Mouse (Mus musculus) liver, embryonic 16.5 days (tissue): ENCODE data around the gene Mdfic. TPM values are rescaled to one million over a fixed set of nuclear protein-coding genes. Genes with fewer than 3 reads are reported as not detected.
A peak's percentile ranks its signal among the peaks of the same experiment; 100 is the strongest.

Experiments
- ATAC-seq: fragments of 200-750 bp; cut with Nextera tagmentation; 2 replicates; pipeline ENCODE4 v1.8.0; 2017; ENCODE audit warnings: low read depth, mild to moderate bottlenecking, moderate number of reproducible peaks, moderate library complexity
- H3K27ac ChIP-seq: fragments of 300-500 bp; sonication (generic); 2 replicates; pipeline ENCODE4 v1.5.1; 2014; ENCODE audit warnings: mild to moderate bottlenecking, low read length
- H3K27me3 ChIP-seq: fragments of 300-500 bp; sonication (generic); 2 replicates; pipeline ENCODE4 v1.6.1; 2014; ENCODE audit warnings: low read depth, low read length, mixed read lengths; ENCODE audit not compliant: control insufficient read depth, insufficient read depth
- H3K36me3 ChIP-seq: fragments of 300-500 bp; sonication (generic); 2 replicates; pipeline ENCODE4 v1.6.1; 2014; ENCODE audit warnings: mild to moderate bottlenecking; ENCODE audit not compliant: control insufficient read depth, insufficient read depth
- H3K4me1 ChIP-seq: fragments of 300-500 bp; sonication (generic); 2 replicates; pipeline ENCODE4 v1.6.1; 2014; ENCODE audit warnings: low read depth, low read length, mixed read lengths; ENCODE audit not compliant: control insufficient read depth
- H3K4me2 ChIP-seq: fragments of 300-500 bp; sonication (generic); 2 replicates; pipeline ENCODE4 v1.6.1; 2014; ENCODE audit warnings: low read depth, low read length, mixed read lengths
- H3K4me3 ChIP-seq: fragments of 300-500 bp; sonication (generic); 2 replicates; pipeline ENCODE4 v1.5.1; 2014; ENCODE audit warnings: low read depth, mild to moderate bottlenecking, low read length
- H3K9ac ChIP-seq: fragments of 300-500 bp; sonication (generic); 2 replicates; pipeline ENCODE4 v1.6.1; 2014; ENCODE audit warnings: low read depth, low read length
- H3K9me3 ChIP-seq: fragments of 300-500 bp; sonication (generic); replicated peaks from 2 replicates; pipeline ENCODE4 v1.6.1; 2016; ENCODE audit warnings: low read length; ENCODE audit not compliant: control insufficient read depth
- whole genome bisulfite sequencing: fragments of 180-500 bp; shearing (Covaris S2); extraction: QIAGEN DNeasy Blood & Tissue Kit; methylation state at CpG from one replicate; pipeline ENCODE4 v1.1.7; 2014; ENCODE audit not compliant: insufficient replicate concordance; 5-methylcytosine and 5-hydroxymethylcytosine counted together
- polyA plus RNA-seq: library from polyadenylated mRNA; unstranded; fragments of >200 nt; fragmentation: Nextera tagmentation; extraction: Ambion mirVana; gene quantifications from 2 replicates; pipeline ENCODE4 v1.2.1, GENCODE M21; 2015

Mdfic gene
- polyA plus RNA-seq, 1 experiment from 2014 or later, result 0.89 TPM

DNA sequence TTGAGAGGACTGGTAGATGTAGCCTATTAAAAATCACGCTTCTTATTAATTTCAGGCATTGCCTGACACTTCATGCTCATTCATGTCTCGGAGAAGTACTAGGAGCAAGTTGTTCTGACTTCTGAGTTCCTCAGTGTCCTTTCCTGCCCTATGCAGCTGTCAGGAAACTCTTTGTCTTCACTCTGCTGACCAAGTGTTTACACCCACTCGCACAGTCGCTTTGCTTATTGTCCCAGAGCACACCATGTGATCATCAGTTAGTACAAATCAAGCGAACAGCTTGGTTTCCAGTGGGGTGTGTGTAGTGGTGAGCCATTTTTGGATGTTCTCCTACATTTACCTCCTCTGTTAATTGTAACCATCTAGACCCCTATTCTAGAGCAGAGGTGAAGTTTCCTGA, 25.4 kb downstream of the Mdfic start:
- Histone ChIP-seq H3K36me3 (no peaks in the 10 kb centered on the region), H3K9me3 (no peaks in the 10 kb centered on the region), H3K4me2 (no peak overlapping the region), H3K27ac (no peak overlapping the region), H3K27me3 (no peaks in the 10 kb centered on the region), H3K4me3 (no peak overlapping the region), H3K4me1 (no peaks in the 10 kb centered on the region), H3K9ac (no peak overlapping the region)
- ATAC-seq, result peak; percentile 65
- 56% methylated on average over 5 of the region's 5 CpGs for WGBS

DNA sequence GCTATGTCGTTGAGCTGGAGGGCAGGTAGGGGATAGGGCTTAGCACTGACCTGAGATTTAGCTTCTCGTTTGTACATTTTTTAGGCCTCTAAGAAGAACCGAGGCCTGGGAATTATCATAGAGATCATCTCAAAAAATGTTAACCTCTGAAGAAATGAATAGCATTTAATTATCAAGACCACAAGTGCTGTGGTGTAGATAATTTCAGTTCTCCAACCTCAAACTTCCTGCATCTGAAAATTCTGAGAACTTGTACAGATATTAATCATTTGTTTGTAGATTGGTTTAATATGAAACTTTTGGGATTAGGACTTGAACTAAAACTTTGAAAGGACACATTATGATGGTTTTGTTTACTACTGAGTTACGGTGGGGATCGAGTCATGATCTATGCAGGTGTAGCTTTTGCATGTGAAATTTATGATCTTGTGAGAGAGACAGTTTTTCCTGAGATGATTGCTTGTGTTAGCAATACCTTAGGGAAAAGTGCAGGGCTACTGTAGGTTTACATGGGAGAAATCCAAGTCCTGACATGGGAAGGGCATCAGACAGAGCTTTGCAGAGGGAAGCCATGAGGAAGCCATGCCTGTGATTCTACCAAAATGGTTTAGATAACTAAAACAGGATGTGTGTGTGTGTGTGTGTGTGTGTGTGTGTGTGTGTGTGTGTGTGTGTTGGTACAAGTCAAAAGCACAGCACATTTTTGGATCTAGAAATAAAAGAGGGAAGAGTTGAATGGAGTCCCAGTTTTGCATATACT, 27.1 kb downstream of the Mdfic start:
- Histone ChIP-seq H3K36me3 (no peaks in the 10 kb centered on the region), H3K4me2 (no peak overlapping the region), H3K27ac (no peak overlapping the region), H3K4me1 (no peaks in the 10 kb centered on the region), H3K9ac (no peak overlapping the region), H3K27me3 (no peaks in the 10 kb centered on the region), H3K9me3 (no peaks in the 10 kb centered on the region), H3K4me3 (no peak overlapping the region)
- ATAC-seq, result no peak
- WGBS, result 46% methylated on average over 5 of the region's 5 CpGs

DNA sequence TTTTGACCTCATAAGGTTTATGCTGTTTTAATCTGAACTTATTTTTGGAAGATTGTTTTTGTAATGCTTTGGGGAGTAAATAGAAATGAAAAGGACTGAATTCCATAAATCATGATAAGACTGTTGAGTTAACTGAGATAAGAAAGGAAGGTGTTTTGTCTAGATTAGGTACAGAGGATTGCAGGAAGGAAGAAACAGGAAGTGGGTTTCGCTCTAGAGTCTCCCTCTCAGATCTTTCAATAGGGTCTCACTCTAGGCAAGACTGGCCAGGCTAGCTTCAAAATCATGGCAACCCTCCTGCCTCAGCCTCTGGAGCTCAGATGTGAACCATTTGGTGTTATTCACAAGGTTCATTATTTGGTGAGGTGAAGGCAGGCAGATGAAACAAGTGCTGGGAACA, 27.8 kb downstream of the Mdfic start:
- no peak for ATAC-seq
- no peaks in the 10 kb centered on the region for H3K4me1 ChIP-seq
- H3K9me3 ChIP-seq, result no peaks in the 10 kb centered on the region
- no peaks in the 10 kb centered on the region for H3K36me3 ChIP-seq
- H3K4me2 ChIP-seq, result no peak overlapping the region
- H3K27me3 ChIP-seq, result no peaks in the 10 kb centered on the region
- H3K9ac ChIP-seq, result no peak overlapping the region
- no peak overlapping the region for H3K4me3 ChIP-seq
- 26% methylated on average over 1 of the region's 1 CpGs for WGBS
- no peak overlapping the region for H3K27ac ChIP-seq

DNA sequence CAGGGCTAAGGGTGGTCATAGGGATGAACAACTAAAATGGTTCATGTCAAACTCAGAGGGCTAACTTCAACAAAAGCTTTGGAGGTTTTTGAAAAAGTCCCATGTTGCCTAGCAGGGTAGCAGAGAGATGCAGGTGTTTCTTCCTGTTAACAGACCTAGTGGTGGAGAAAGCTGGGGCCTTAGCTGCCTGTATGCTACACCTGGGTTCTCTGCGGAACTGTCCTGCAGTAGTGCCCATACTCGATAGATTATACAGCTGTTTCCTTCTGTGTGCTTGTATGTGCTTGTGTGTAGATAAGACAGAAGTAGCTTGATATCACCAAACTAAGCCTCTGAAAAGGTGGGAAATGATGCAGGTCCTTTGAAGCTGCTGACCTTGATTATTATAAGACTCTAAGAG, 28.5 kb downstream of the Mdfic start:
- H3K27ac ChIP-seq, result no peak overlapping the region
- no peak overlapping the region for H3K9ac ChIP-seq
- WGBS, result 53% methylated on average over 2 of the region's 2 CpGs
- ATAC-seq, result no peak
- H3K9me3 ChIP-seq, result no peaks in the 10 kb centered on the region
- no peak overlapping the region for H3K4me2 ChIP-seq
- H3K36me3 ChIP-seq, result no peaks in the 10 kb centered on the region
- H3K27me3 ChIP-seq, result no peaks in the 10 kb centered on the region
- no peak overlapping the region for H3K4me3 ChIP-seq
- H3K4me1 ChIP-seq, result no peaks in the 10 kb centered on the region

GRCm38 (mm10) chr6:15750101-15750500, 29.6 kb downstream of the Mdfic start:
- H3K4me1 ChIP-seq, result no peaks in the 10 kb centered on the region
- 60% methylated on average over 5 of the region's 5 CpGs for WGBS
- no peaks in the 10 kb centered on the region for H3K9me3 ChIP-seq
- no peak overlapping the region for H3K4me3 ChIP-seq
- no peak overlapping the region for H3K27ac ChIP-seq
- H3K27me3 ChIP-seq, result no peaks in the 10 kb centered on the region
- no peaks in the 10 kb centered on the region for H3K36me3 ChIP-seq
- ATAC-seq, result no peak
- no peak overlapping the region for H3K9ac ChIP-seq
- H3K4me2 ChIP-seq, result no peak overlapping the region

- Histone ChIP-seq H3K36me3 (no peaks in the 10 kb centered on the region), H3K9me3 (no peaks in the 10 kb centered on the region), H3K4me1 (no peaks in the 10 kb centered on the region), H3K27ac (no peak overlapping the region), H3K9ac (no peak overlapping the region), H3K4me2 (no peak overlapping the region), H3K4me3 (no peak overlapping the region), H3K27me3 (no peaks in the 10 kb centered on the region)
- ATAC-seq, result peak; percentile 51; the same call in 1 of the 2 replicates
- 61% methylated on average over 2 of the region's 2 CpGs for WGBS
Observed at GRCm38 (mm10) chr6:15751375-15751774, 30.9 kb downstream of the Mdfic start.

GRCm38 (mm10) chr6:15752160-15752559, 31.7 kb downstream of the Mdfic start:
- no peak for ATAC-seq
- WGBS, result 64% methylated on average over 5 of the region's 5 CpGs
- H3K4me2 ChIP-seq, result no peak overlapping the region

DNA sequence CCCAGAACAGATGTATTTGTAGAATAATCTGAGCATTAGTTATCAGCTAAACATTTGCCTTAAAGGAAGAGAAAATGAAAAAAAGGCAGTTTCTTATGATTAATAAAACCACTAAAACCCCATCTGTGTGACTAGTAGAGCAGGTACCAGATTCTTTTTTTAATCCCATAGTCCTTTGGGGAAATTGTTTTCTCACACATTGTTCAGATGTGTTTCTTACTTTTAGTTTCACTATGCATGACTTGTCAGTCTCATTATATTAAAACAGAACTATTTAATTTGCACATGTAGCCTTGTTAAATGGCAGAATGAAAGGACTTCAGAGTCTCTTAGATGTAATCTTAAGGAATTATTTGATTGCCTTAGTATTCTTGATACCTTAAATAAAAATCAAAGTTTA, 32.7 kb downstream of the Mdfic start:
- Histone ChIP-seq H3K9ac (no peak overlapping the region), H3K9me3 (no peaks in the 10 kb centered on the region), H3K4me3 (no peak overlapping the region), H3K4me1 (no peaks in the 10 kb centered on the region), H3K4me2 (no peak overlapping the region), H3K27ac (no peak overlapping the region), H3K36me3 (no peaks in the 10 kb centered on the region), H3K27me3 (no peaks in the 10 kb centered on the region)
- ATAC-seq, result no peak

More at GRCm38 (mm10) chr6:15752160-15752559, 31.7 kb downstream of the Mdfic start:
- Histone ChIP-seq H3K9me3 (no peaks in the 10 kb centered on the region), H3K27ac (no peak overlapping the region), H3K4me3 (no peak overlapping the region), H3K27me3 (no peaks in the 10 kb centered on the region), H3K36me3 (no peaks in the 10 kb centered on the region), H3K9ac (no peak overlapping the region), H3K4me1 (no peaks in the 10 kb centered on the region)

GRCm38 (mm10) chr6:15758394-15758793, 37.9 kb downstream of the Mdfic start:
- H3K27ac ChIP-seq, result no peak overlapping the region

More at GRCm38 (mm10) chr6:15758394-15758793, 37.9 kb downstream of the Mdfic start:
- Histone ChIP-seq H3K9me3 (no peaks in the 10 kb centered on the region), H3K4me3 (no peak overlapping the region), H3K36me3 (no peaks in the 10 kb centered on the region), H3K4me1 (no peaks in the 10 kb centered on the region), H3K4me2 (no peak overlapping the region), H3K9ac (no peak overlapping the region), H3K27me3 (no peaks in the 10 kb centered on the region)
- ATAC-seq, result peak; percentile 30; the same call in 1 of the 2 replicates
- WGBS, result 33% methylated on average over 3 of the region's 3 CpGs
